Comparison of ENCODE assay signal across 8 mouse cellular contexts in the genomic region with DNA sequence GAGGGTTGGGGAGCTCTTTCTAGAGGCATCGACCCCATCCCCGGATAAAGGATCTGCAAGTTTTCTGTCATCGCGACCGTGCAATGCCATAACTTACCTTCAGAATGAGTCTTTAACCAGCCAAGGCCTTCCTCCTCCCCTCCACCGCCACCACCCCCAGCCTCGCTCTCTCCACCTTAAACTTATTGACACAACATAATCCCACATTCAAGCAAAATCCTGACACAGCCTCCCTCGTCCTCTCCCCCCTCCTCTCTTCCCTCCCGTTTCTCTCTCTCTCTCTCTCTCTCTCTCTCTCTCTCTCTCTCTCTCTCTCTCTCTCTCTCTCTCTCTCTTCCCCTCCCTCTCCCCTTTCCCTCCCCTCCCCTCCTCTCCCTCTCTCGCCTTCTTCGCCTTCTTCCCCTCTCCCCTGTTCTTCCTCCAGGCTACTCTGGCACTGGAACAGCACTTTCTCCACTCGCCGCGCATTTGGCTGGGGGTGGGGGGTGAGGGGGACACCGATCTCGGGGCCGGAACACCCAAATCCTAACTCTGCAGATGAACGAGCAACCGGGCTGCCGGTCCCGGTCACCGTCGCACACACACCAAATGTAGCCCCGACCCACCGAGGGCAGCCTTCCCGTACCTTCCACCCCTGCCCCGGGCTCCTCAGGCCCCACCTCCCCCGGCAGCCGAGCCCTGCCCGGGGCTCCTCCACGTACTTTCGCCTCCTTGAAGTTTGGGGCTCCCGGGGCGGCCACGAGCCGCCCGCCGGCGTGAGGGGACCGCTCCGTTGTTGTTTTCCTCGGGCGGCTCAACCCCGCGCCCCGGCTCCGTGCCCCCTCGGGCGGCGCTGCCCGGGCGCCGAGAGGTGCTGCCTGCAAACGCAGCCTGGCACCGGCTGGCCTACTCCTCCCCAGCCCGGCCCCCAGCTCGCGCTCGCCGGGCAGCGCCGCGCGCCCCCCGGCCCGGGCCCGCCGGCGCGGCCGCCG. TPM values are rescaled to one million over a fixed set of nuclear protein-coding genes. Genes with fewer than 3 reads are reported as not detected.
DNase-seq lines count a peak whose midpoint lies in the region; ATAC-seq lines count a peak whose summit lies in the region.

No protein-coding gene starts in this region.

- H3K4me3 ChIP-seq in midbrain, embryonic 16.5 days (ENCODE audit: low read depth, low read length), result peak overlapping the region; percentile 92

- peaks cover 6% of the 10 kb centered on the region for H3K4me1 ChIP-seq in midbrain, embryonic 16.5 days (ENCODE audit: control insufficient read depth, insufficient read depth, low read length)

- H3K36me3 ChIP-seq in midbrain, embryonic 16.5 days (ENCODE audit: control insufficient read depth, insufficient read depth, low read length), result no peaks in the 10 kb centered on the region

- WGBS in midbrain, embryonic 16.5 days, result under 1% methylated on average over 68 of the region's 72 CpGs

- peak overlapping the region; percentile 97 for H3K4me2 ChIP-seq in midbrain, embryonic 16.5 days (ENCODE audit: low read length)

- peak overlapping the region; percentile 84 for H3K9ac ChIP-seq in midbrain, embryonic 16.5 days (ENCODE audit: low read depth, low read length)

- H3K27ac ChIP-seq in midbrain, embryonic 16.5 days (ENCODE audit: low read length), result peak overlapping the region; percentile 84

- H3K9me3 ChIP-seq in midbrain, embryonic 16.5 days (replicated peaks; ENCODE audit: control insufficient read depth, low read length, poor library complexity, severe bottlenecking), result no peaks in the 10 kb centered on the region

- DNase-seq in 3134 (ENCODE audit: extremely low read depth, insufficient read length, low spot score), result peak; percentile 79
- peak; percentile 78 to 94 for DNase-seq in adrenal gland, adult (ENCODE audit: inconsistent age in 2 of 2, low spot score in 1 of 2)
- peak; percentile 63 for DNase-seq in embryo, embryonic 11 days
- DNase-seq in heart, adult 11 months, result peak; percentile 97
- peak; percentile 54 for DNase-seq in kidney, adult 11 months
- peak; percentile 49 for DNase-seq in liver
- DNase-seq in spleen, postnatal 14 days (ENCODE audit: low spot score in 2 of 2), result peak; percentile 28

- ATAC-seq in midbrain, embryonic 16.5 days, result peak; percentile 62

- H3K27me3 ChIP-seq in midbrain, embryonic 16.5 days (ENCODE audit: control insufficient read depth, insufficient read depth, low read depth, low read length), result no peaks in the 10 kb centered on the region

RNA-seq across cellular contexts. Expression of gene Bbx, which starts 0.9 kb away (rescaled TPM):
- polyA plus RNA-seq in midbrain, embryonic 16.5 days (2015; fragmentation: Nextera tagmentation; extraction: Ambion mirVana), result 14.7 and 17.9 TPM in 2 replicates

Comparison
In these comparisons a context has a peak if more than half of its experiments do, and no peak if none do; other contexts are left out.
1. Peak in every context shown above with its lines: DNase-seq, ATAC-seq, H3K4me3 ChIP-seq and H3K27ac ChIP-seq.
2. DNase-seq: peak in every context shown above with its lines; median percentile 97 in heart, adult 11 months; 86 in adrenal gland, adult; 79 in 3134; 63 in embryo, embryonic 11 days; 54 in kidney, adult 11 months; 49 in liver; 28 in spleen, postnatal 14 days.